Mouse (Mus musculus) left cerebral cortex, postnatal 25 days (tissue): ENCODE results near the gene Cadm3. TPM values are rescaled to one million over a fixed set of nuclear protein-coding genes. Genes with fewer than 3 reads are reported as not detected.

Source experiments
- DNase-seq, 2 experiments: peaks; one replicate each; pipeline ENCODE4 v3.0.0; 2022; ENCODE audit warnings: low spot score in 2 of 2, mixed read lengths in 1 of 2
- intact Hi-C: fragments of 180-260 bp; cut with DNase I; formaldehyde crosslinking; loops from one replicate; pipeline ENCODE4 v1.15.1; 2025
- total RNA-seq, 2 experiments: library from RNA; stranded (reverse); gene quantifications; 2 replicates each; pipeline ENCODE4 v1.2.3; 2021

Cadm3 gene
- total RNA-seq: 100 to 1,000 TPM; 428 to 459 TPM

DNA sequence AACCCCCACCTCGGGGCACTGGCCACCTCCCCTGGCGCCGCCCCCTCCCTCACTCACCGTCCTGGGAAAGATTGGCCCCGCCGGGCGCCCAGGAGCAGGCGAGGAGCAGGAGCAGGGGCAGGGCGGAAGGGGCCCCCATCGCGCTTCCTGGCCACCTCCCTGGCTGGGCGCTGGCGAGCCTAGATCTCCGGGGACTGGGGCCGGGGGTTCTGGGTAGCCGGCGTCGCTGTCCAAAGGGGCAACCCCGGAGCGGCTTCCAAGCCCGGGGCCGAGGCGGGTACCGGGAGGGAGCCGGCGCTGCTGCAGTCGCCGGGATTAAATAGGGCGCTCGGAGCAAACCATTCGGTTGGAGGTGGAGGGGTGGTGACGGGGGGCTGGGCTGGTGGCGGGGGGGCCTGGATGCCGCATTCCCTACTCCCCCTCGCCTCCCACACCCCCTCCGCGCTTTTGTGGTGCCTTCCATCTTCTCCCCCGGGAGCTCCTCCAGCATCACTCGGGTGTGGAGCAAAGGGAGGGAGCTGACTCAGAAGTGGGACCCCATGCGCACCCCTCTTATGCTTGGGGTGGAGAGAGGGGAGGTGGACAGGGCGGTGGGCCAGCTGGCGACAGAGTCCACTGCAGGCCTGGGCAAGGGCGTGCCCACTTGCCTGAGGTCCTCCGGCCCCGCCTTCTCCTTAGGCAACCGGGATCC lies at the start of gene Cadm3:
Gene Cadm3 (minus strand): TSS at position 340 of the 691 bp plus-strand sequence.
- intact Hi-C loops: loop anchor here (1.0 kb wide), 1 partner anchor 12 kb away; no protein-coding TSS in a partner anchor
- peak; percentile 73 to 78 for DNase-seq

DNA sequence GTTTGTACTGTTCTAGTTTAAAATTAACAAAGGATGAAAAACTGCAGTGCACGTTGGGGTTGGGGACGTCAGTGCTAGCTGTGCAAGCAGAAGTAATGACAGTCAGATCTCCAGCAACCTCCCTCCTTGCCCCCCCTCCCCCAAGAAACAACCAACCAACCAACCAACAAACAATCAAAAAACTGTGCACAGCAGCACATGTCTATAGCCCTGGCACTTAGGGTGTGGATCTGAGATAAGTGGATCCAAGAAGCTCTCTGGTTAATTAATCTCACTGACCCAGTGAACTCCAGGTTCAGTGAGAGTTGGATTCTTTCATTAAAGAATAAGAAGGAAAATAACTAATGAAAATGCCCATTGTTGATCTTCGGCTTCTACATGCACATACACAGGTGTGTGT lies 47.1 kb upstream of the Cadm3 start:
- intact Hi-C loops: no loop called here

DNA sequence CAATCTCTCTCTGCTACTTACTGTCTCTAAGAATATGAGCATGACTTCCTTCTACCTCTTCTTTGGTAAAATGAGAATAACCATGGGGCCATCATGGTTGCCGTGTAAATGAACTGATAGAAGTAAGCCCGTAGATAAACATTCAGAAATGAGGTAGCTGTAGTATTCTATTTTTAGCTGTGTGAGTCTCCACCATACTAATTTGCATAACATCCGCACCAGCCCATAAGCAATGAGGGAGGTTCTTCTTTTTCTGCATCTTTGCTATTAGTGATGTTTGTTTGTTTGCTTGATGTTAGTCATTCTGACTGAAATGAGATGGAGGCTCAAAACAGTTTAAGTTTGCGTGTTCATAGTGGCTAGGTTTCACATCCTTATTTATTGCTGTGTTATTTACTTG lies 44.4 kb upstream of the Cadm3 start:
- DNase-seq: no peak
- intact Hi-C loops: no loop called here

More for the DNA sequence above, 47.1 kb upstream of the Cadm3 start:
- DNase-seq: no peak

DNA sequence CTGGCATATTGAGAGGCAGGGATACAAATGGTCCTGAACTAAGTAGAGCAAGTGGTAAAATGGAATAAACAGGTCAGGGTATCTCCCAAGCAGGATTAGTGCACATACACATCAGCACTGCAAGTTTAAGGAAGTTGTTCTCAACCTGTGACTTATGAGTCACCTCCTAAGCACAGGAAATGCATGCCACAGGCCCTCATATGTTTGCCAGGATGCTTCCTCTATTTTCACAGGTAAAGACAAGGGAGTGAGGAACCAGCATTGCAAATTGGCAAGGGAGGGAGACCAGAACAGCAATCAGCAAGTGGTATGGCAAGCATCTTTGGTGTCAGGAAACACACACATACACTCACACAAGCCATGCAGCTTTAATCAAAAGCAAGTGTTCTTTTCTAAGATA lies 41.6 kb upstream of the Cadm3 start:
- DNase-seq: no peak
- intact Hi-C loops: no loop called here

DNA sequence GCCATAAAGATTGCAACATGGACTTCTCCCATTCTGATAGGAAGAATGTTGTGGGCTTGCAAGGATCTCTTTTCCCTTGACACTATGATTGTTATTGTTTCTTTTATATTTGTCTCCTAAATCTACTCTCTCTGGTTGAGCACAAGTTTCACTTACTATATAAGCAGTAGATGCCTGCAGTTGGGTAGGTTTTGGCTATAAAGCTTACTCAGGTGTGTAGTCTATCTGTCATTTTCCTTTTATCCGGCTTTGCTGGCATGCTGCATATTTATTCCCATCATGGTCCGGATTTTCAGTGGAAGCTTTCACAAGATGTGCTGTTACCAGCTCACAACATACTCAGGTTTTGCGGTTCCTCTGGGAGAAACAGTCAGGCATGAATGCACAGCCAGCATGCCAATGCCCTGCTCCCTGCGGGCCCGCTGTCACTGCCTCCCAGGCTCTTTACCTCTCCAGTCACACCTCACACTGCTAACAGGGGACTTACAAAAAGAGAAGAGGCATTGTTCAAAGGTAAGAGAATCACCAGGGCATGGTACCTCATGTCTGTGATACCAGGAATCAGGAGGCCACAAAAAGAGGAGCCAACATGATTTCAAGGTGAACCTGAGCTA lies 37.3 kb upstream of the Cadm3 start:
- intact Hi-C loops: no loop called here
- no peak for DNase-seq

DNA sequence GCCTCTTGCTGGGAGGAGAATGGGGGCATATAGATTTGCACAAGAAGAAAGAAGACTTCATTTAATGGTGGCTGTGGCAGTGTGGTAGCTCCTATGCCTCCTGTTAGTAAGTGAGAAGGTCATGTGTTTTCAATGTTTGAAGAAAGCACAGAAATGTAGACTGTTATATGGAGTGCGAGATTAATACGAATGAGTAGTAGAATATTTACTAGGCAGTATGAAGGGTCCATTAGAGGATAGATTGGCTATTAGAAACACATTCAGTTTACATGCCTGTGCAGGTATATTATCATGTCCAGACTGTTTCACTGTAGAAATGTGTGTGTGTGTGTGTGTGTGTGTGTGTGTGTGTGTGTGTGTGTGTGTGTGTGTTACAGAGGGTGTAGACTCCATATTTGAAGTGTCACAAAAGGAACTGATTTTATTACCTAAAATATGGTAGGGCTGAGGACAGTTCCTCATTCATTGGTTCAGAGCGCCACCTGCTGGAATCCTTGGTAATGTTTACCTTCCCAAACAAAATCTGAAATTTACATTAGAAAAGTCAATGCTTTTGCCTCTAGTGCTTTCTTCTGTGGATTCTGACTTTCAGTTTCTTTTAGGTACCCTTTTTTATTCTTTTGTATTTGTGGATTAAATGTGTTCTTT lies 31.0 kb upstream of the Cadm3 start:
- intact Hi-C loops: loop anchor here (2.0 to 10.0 kb wide), 6 partner anchors 76 to 986 kb away; partner anchors contain the start of gene Dusp23

DNA sequence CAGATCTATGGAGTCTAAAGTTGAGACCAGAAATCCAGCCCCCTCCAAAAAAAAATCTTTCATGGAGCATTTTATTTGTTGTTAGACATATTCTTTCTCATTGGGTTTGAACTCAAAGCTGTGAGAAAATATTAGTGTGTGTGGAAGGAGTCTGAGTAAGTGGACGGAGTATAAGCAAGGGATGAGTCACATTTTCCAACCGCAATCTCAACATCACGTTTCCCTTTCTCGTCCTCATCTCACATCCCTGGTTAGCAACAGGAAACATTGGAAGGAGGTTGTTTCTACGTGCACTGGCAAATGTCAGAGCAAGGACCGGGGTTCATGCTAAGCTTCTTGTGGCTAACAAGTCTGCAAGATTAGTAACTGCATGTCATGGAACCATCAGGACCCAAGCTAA lies 24.3 kb upstream of the Cadm3 start:
- intact Hi-C loops: loop anchor here (10.0 kb wide), 1 partner anchor 637 kb away; no protein-coding TSS in a partner anchor
- DNase-seq: no peak

More for the DNA sequence above, 31.0 kb upstream of the Cadm3 start:
- peak; percentile 74 to 80 for DNase-seq

DNA sequence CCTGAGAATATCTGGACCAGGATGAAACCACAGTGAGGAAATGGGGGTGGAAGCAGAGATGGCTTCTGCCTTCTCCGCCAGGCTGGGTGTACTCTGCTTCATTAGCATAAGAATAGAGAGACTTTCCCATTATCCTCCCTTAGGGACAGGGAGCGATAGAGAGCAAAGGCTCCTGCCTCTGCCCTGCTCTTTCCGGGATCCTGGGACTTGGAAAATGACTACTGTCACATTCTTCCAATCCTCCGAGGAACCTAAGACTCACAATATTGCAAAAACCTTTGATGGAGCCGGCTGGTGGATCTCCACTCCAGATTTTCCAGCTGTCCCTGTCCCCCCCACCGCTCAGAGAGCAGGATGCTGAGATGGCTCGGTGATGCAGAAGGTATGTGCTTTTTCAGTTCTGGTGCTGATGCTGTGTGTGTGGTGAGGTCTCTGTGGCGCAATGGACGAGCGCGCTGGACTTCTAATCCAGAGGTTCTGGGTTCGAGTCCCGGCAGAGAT lies 22.5 kb upstream of the Cadm3 start:
- intact Hi-C loops: loop anchor here (10.0 kb wide), 1 partner anchor 635 kb away; no protein-coding TSS in a partner anchor
- peak; percentile 94 to 98 for DNase-seq

DNA sequence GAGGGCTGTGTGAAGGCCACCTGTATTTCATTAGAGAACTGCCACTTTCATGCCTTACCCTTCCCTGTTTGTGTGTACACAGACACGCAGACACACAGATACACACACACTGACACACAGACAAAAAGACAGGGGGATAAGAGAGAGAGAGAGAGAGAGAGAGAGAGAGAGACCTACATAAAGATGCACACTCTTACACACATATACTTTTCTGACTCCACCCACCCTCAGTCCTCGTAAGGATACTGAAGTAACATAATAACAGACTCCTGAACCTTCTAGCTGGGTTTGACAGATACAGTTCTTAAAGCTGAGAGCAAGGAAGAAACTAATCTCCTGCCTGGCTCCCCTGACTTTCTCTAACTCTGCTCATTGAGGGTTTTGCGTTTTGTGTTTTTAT lies 21.9 kb upstream of the Cadm3 start:
- intact Hi-C loops: no loop called here

DNA sequence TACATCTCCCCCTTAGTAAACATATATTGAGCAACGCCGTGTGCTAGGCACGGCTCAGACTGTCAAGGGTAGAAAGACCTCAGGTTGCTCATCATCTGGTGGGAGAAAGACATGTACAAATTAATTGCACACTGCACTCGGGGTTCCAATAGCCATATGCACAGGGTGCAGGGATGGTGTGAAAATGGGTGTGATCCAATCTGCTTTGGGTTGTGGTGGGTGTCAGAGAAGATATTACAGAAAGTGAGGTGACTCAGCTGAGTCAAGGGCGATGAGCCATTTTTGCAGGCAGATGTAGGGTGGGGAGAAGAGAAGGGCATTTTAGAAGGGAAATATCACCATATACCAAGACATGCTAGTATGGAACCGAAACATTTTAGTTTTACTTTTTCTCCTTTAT lies 13.9 kb upstream of the Cadm3 start:
- DNase-seq: peak in 1 of 2 experiments; percentile 51
- intact Hi-C loops: no loop called here

More for the DNA sequence above, 21.9 kb upstream of the Cadm3 start:
- DNase-seq: no peak

DNA sequence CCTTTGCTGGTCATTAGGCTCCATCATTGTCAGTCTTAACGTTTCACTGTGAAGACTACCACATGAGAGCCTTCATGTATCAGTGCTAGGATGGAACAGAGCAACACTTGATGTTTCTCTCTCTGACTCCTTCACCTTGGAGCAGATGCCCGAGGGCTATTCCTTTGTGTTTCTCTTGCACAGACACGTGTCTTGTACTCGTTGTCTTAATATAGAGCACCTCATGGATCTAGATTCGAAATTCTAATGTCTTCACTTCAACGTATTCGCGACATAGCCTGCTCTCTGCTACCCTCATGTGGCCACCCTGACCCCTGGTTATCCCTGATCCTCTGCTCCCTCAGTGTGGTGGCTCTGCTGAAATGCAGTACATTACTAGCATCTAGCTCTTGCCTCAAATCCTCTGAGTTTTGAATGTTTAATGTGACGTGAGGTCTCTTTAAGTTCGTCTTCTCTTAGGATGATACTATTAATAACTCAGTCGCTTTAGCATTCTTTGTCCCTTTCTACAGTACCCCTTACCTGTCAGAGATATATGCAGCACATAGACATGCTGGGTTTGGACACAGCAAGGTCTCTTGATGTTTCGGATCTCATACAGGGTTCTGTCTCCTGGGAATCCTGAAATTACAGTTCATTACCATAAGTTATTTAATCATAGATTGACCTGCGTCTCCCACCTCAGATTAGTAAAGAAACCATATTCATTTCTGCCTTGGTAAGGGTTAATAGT lies 10.1 kb upstream of the Cadm3 start:
- peak; percentile 72 to 86 for DNase-seq
- intact Hi-C loops: loop anchor here (1.0 kb wide), 2 partner anchors 38 to 53 kb away; no protein-coding TSS in a partner anchor

DNA sequence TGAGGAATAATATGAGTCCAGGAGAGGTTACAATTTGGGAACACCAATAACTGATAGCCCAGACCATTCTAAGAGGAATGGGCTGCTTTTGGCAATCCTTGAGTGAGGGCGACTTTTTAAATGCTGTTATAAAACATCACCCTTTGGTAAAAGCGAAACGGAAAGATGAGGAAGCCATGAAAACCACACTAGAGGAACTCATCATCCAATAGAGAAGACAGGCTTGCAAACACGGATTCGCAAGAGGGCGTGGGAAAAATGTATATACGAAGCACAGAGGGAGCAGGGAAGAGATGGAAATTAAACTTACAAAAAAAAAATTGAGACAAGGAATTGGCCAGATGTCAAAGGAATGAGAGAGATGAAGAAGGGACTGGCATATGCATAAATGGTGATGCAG lies 6.5 kb upstream of the Cadm3 start:
- intact Hi-C loops: no loop called here
- no peak for DNase-seq

DNA sequence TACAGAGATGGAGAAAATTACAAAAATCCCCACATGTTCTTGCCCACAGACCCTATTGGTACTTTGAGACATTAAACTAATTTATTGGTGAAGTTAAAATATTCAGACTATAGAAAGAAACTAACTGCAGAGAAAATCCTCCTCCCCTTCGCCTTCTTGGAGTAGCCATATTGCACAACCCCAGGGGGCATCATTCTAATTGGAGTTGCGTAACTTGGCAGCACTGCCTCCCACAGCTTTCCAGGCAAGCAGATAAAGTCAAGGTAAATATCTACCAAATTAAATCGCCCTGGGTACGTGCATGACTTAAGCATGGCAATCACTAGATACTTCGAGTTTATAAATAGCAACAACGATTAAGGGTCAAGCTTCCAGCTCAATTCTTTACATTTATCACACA lies 4.1 kb upstream of the Cadm3 start:
- intact Hi-C loops: no loop called here

DNA sequence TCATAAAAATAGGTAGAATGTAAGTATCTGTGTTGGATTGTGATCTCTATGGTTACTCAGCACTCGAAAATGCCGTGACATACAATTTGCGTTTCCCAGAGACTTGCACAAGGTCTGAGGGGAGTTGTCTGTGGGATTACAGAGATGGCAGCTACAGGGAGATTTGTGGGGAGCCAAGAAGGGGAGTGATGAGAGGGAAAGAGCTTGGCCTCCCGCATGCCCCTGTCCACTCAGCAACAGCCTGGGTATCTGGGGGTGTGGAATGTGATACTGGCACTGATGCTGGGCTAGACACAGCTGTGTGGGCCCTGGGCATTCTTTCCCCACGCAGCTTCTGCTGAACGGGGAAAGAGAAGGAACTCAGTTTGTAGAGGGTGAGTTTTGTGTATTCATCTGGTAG lies 3.0 kb upstream of the Cadm3 start:
- intact Hi-C loops: no loop called here
- DNase-seq: no peak

More for the DNA sequence above, 4.1 kb upstream of the Cadm3 start:
- DNase-seq: no peak

DNA sequence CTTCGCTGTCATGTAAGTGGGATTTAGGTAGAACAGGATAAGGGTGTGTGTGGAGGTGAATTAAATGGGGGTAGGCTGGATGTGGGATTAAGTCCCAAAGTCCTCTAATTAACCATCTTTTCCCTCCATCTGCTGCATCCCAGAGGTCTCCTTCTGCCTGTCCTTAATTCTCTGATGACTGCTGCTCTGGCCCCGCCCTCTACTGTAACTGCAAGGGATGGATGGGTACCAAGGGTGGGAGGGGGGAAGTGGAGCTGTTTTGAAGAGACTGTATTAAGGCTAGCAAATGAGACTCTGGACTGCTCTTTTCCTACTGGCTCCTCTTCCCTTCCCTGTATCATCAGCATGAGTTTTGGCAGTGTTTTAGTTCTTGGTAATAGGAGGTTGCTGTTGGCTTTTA lies 2.1 kb upstream of the Cadm3 start:
- DNase-seq: no peak
- intact Hi-C loops: no loop called here

DNA sequence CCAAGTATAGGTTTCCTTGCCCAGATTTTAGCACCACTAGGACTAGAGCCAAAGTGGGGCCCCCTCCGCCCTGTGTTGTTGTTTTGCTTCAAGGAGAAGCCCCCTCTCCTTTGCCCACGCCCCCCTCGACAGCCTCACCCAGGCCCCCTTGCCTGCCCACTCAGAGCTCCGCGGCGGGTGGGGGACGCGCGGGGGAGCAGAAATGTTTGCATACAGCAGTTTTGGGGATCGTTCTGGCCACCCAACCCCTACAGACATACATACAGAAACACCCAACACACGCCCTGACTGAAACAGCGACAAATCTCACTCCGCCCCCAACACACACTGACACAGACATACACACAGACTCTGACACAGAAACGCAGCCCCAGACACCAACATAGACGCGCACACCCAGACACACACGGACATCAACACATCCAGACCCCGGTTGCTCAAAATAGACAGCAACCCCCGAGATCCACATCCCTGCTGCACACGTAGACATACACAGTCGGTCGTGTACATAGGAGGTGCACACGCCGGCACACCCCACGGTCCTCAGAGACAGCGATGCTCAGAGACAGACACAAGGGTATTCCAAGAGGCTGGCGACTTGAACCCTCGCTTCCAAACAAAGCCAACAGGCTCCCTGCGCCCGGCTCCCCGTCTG lies 667 bp downstream of the Cadm3 start:
- intact Hi-C loops: loop anchor here (1.0 kb wide), 1 partner anchor 12 kb away; no protein-coding TSS in a partner anchor

DNA sequence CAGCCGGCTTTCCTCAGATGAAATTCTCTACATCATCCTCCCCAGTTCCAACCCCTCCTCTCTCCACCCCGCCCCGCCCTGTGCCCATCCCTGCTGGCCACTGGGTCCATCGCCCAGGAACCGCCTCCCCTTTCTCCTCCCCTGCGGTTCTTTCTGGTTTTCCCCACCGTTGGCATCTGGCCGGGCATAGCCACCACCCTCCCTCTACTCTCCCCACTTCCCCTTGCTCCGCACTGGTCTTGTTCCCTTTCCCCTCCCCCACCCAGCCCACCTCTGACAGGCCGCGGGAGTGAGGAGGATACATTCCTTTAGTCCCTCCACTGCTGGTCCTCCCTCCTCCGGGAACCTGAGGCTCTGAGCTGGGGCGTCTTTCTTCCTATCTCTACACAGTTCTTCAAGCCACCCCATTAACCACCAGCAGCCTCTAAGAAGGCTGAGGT lies 1.5 kb downstream of the Cadm3 start:
- intact Hi-C loops: no loop called here
- DNase-seq: peak in 1 of 2 experiments; percentile 39

More for the DNA sequence above, 667 bp downstream of the Cadm3 start:
- DNase-seq: peak; percentile 63 to 83

DNA sequence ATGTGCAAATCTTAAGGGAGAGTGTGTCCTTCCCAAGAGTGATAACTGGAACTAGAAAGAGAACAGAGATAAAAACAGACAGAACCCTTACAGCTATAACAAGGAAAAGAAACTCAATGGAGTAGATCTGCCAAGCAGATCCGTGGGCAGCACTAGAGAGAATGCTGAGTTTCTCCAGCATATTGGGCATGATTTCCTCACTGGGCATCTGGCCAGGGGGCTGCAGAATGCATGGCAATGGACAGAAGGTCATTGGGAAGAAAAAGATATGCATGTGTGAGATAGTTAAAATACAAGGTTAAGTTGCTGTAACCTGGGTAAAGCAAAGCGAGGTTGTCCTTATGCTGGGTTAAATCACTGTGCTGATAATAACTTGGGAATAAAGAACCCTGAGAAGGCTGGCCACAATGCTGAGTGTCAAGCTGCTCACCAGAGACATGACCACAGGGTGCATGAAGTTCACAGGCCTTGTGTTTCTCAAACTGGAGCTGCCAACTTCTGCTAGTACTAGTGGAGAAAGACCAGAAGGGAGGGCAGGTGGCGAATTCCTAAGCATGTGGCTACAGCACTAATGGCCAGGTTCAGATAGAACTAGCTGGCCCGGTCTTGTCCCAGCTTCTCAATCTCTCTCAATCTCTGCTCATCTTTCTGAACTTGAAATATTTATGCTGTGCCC lies 3.2 kb downstream of the Cadm3 start:
- intact Hi-C loops: no loop called here
- DNase-seq: peak in 1 of 2 experiments; percentile 59
